Mouse (Mus musculus): ENCODE results near the gene Gm14137.

Gm14137 gene

GRCm38 (mm10) chr2:119172862-119173576 is 1.3 kb upstream of the Gm14137 start:
- DNase-seq: no peak

- no peak for DNase-seq
Observed at GRCm38 (mm10) chr2:119174866-119175265, 557 bp downstream of the Gm14137 start.

GRCm38 (mm10) chr2:119175614-119176013 is 1.3 kb downstream of the Gm14137 start:
- no peak for DNase-seq

- DNase-seq: no peak
Observed at GRCm38 (mm10) chr2:119176761-119177160, 2.5 kb downstream of the Gm14137 start.

GRCm38 (mm10) chr2:119177384-119177939 is 3.2 kb downstream of the Gm14137 start:
- DNase-seq: no peak

GRCm38 (mm10) chr2:119182914-119183313 is 8.6 kb downstream of the Gm14137 start:
- no peak for DNase-seq

GRCm38 (mm10) chr2:119189029-119189710 is 14.9 kb downstream of the Gm14137 start:
- DNase-seq: peak; percentile 85

GRCm38 (mm10) chr2:119190969-119191368 is 16.7 kb downstream of the Gm14137 start:
- no peak for DNase-seq

- DNase-seq: no peak
Observed at GRCm38 (mm10) chr2:119194140-119194539, 19.8 kb downstream of the Gm14137 start.

GRCm38 (mm10) chr2:119196316-119197108 is 22.2 kb downstream of the Gm14137 start:
- no peak for DNase-seq

- DNase-seq: no peak
Observed at GRCm38 (mm10) chr2:119197493-119197892, 23.2 kb downstream of the Gm14137 start.

- DNase-seq: no peak
Observed at GRCm38 (mm10) chr2:119198049-119198448, 23.7 kb downstream of the Gm14137 start.

- no peak for DNase-seq
Observed at GRCm38 (mm10) chr2:119198934-119199333, 24.6 kb downstream of the Gm14137 start.

GRCm38 (mm10) chr2:119202914-119203453 is 28.7 kb downstream of the Gm14137 start:
- DNase-seq: no peak

- DNase-seq: no peak
Observed at GRCm38 (mm10) chr2:119203871-119204460, 29.7 kb downstream of the Gm14137 start.

GRCm38 (mm10) chr2:119207961-119208343 is 33.6 kb downstream of the Gm14137 start:
- no peak for DNase-seq

GRCm38 (mm10) chr2:119208344-119209175 is 34.3 kb downstream of the Gm14137 start, which contains the start of the genes Zfyve19 and Dnajc17:
Zfyve19 (plus strand) TSS chr2:119208617.
Dnajc17 (minus strand) TSS chr2:119208795.
- peak; percentile 95 for DNase-seq

GRCm38 (mm10) chr2:119209176-119209507 is 34.8 kb downstream of the Gm14137 start:
- DNase-seq: no peak
